Mouse (Mus musculus) hindbrain, embryonic 13.5 days (tissue): ENCODE data around the gene Ss18l2. TPM values are rescaled to one million over a fixed set of nuclear protein-coding genes. Genes with fewer than 3 reads are reported as not detected.

Source experiments
- ATAC-seq: fragments of 200-750 bp; cut with Nextera tagmentation; 2 replicates; pipeline ENCODE4 v1.8.0; 2017; ENCODE audit warnings: moderate TSS enrichment; ENCODE audit not compliant: low FRiP score
- H3K27ac ChIP-seq: fragments of 300-500 bp; sonication (generic); 2 replicates; pipeline ENCODE4 v1.5.1; 2015; ENCODE audit warnings: inconsistent platforms, mild to moderate bottlenecking, moderate library complexity
- H3K27me3 ChIP-seq: fragments of 300-500 bp; sonication (generic); 2 replicates; pipeline ENCODE4 v1.6.1; 2015; ENCODE audit warnings: mild to moderate bottlenecking, inconsistent platforms
- H3K36me3 ChIP-seq: fragments of 300-500 bp; sonication (generic); 2 replicates; pipeline ENCODE4 v1.6.1; 2015; ENCODE audit warnings: mild to moderate bottlenecking, inconsistent platforms
- H3K4me1 ChIP-seq: fragments of 300-500 bp; sonication (generic); replicated peaks from 2 replicates; pipeline ENCODE4 v1.6.1; 2015; ENCODE audit warnings: inconsistent platforms
- H3K4me2 ChIP-seq: fragments of 300-500 bp; sonication (generic); 2 replicates; pipeline ENCODE4 v1.6.1; 2015; ENCODE audit warnings: inconsistent platforms, mild to moderate bottlenecking, moderate library complexity
- H3K4me3 ChIP-seq: fragments of 300-500 bp; sonication (generic); 2 replicates; pipeline ENCODE4 v1.5.1; 2015; ENCODE audit warnings: mild to moderate bottlenecking, inconsistent platforms
- H3K9ac ChIP-seq: fragments of 300-500 bp; sonication (generic); 2 replicates; pipeline ENCODE4 v1.6.1; 2015; ENCODE audit warnings: mild to moderate bottlenecking, inconsistent platforms
- H3K9me3 ChIP-seq: fragments of 300-500 bp; sonication (generic); 2 replicates; pipeline ENCODE4 v1.6.1; 2016; ENCODE audit warnings: inconsistent platforms
- WGBS: fragments of 180-500 bp; shearing (Covaris S2); methylation state at CpG from one replicate; pipeline ENCODE4 v1.1.7; 2015; 5-methylcytosine and 5-hydroxymethylcytosine counted together
- polyA plus RNA-seq: library from polyadenylated mRNA; unstranded; fragments of >200 nt; fragmentation: Nextera tagmentation; extraction: Ambion mirVana; gene quantifications from 2 replicates; pipeline ENCODE4 v1.2.1, GENCODE M21; 2015

The Ss18l2 gene
- polyA plus RNA-seq, 1 experiment from 2014 or later = 166 TPM

GRCm38 (mm10) chr9:121677476-121677875, 32.7 kb upstream of the Ss18l2 start:
- Histone ChIP-seq H3K4me3 (no peak overlapping the region), H3K27ac (no peak overlapping the region), H3K9ac (no peak overlapping the region), H3K4me1 (peaks cover 11% of the 10 kb centered on the region), H3K27me3 (0 out of 2 replicates have a peak, but pooled peaks cover 3% of the 10 kb centered on the region), H3K9me3 (no peaks in the 10 kb centered on the region), H3K4me2 (no peak overlapping the region), H3K36me3 (peaks cover 14% of the 10 kb centered on the region)
- WGBS = 82% methylated on average over 8 of the region's 8 CpGs
- no peak for ATAC-seq

GRCm38 (mm10) chr9:121679549-121679948, 30.6 kb upstream of the Ss18l2 start:
- 19% methylated on average over 6 of the region's 6 CpGs for WGBS
- H3K4me1 ChIP-seq = peaks cover 10% of the 10 kb centered on the region
- no peak overlapping the region for H3K9ac ChIP-seq
- H3K27me3 ChIP-seq = no peaks in the 10 kb centered on the region
- ATAC-seq = peak; percentile 77
- H3K4me2 ChIP-seq = no peak overlapping the region
- peaks cover 33% of the 10 kb centered on the region for H3K36me3 ChIP-seq
- H3K9me3 ChIP-seq = no peaks in the 10 kb centered on the region
- H3K27ac ChIP-seq = 0 out of 2 replicates have a peak overlapping the region, but pooled peaks have one; percentile 18
- H3K4me3 ChIP-seq = no peak overlapping the region

- no peak overlapping the region for H3K9ac ChIP-seq
- no peak overlapping the region for H3K27ac ChIP-seq
- H3K4me2 ChIP-seq = no peak overlapping the region
- WGBS = 81% methylated on average over 8 of the region's 8 CpGs
- no peaks in the 10 kb centered on the region for H3K9me3 ChIP-seq
- H3K36me3 ChIP-seq = peaks cover 47% of the 10 kb centered on the region
- H3K4me3 ChIP-seq = no peak overlapping the region
- peaks cover 10% of the 10 kb centered on the region for H3K4me1 ChIP-seq
- no peak for ATAC-seq
- no peaks in the 10 kb centered on the region for H3K27me3 ChIP-seq
Measured at GRCm38 (mm10) chr9:121681191-121681590, 28.9 kb upstream of the Ss18l2 start.

GRCm38 (mm10) chr9:121682037-121682680, 28.0 kb upstream of the Ss18l2 start:
- H3K4me2 ChIP-seq = no peak overlapping the region
- 76% methylated on average over 18 of the region's 18 CpGs for WGBS
- peaks cover 10% of the 10 kb centered on the region for H3K4me1 ChIP-seq
- H3K27ac ChIP-seq = no peak overlapping the region
- H3K4me3 ChIP-seq = no peak overlapping the region
- H3K36me3 ChIP-seq = peaks cover 54% of the 10 kb centered on the region
- H3K9ac ChIP-seq = no peak overlapping the region
- H3K27me3 ChIP-seq = no peaks in the 10 kb centered on the region
- no peak for ATAC-seq
- no peaks in the 10 kb centered on the region for H3K9me3 ChIP-seq

GRCm38 (mm10) chr9:121684702-121685101, 25.4 kb upstream of the Ss18l2 start:
- 81% methylated on average over 7 of the region's 7 CpGs for WGBS

GRCm38 (mm10) chr9:121690200-121690651, 19.9 kb upstream of the Ss18l2 start:
- peaks cover 23% of the 10 kb centered on the region for H3K4me1 ChIP-seq
- H3K4me3 ChIP-seq = peak overlapping the region; percentile 17; the same call in 1 of the 2 replicates
- H3K9me3 ChIP-seq = no peaks in the 10 kb centered on the region
- peak; percentile 87 for ATAC-seq
- WGBS = 25% methylated on average over 15 of the region's 15 CpGs
- H3K27ac ChIP-seq = peak overlapping the region; percentile 88
- peak overlapping the region; percentile 30; the same call in 1 of the 2 replicates for H3K9ac ChIP-seq
- peaks cover 65% of the 10 kb centered on the region for H3K36me3 ChIP-seq
- H3K4me2 ChIP-seq = peak overlapping the region; percentile 49
- H3K27me3 ChIP-seq = no peaks in the 10 kb centered on the region

More at GRCm38 (mm10) chr9:121684702-121685101, 25.4 kb upstream of the Ss18l2 start:
- Histone ChIP-seq H3K9ac (no peak overlapping the region), H3K27ac (no peak overlapping the region), H3K4me1 (peaks cover 8% of the 10 kb centered on the region), H3K36me3 (peaks cover 72% of the 10 kb centered on the region), H3K4me3 (no peak overlapping the region), H3K9me3 (no peaks in the 10 kb centered on the region), H3K27me3 (no peaks in the 10 kb centered on the region), H3K4me2 (no peak overlapping the region)
- no peak for ATAC-seq

- Histone ChIP-seq H3K27ac (peak overlapping the region; percentile 88), H3K36me3 (peaks cover 65% of the 10 kb centered on the region), H3K4me3 (no peak overlapping the region), H3K4me2 (peak overlapping the region; percentile 49), H3K4me1 (peaks cover 23% of the 10 kb centered on the region), H3K9ac (peak overlapping the region; percentile 19; the same call in 1 of the 2 replicates), H3K27me3 (no peaks in the 10 kb centered on the region), H3K9me3 (no peaks in the 10 kb centered on the region)
- whole genome bisulfite sequencing = 73% methylated on average over 7 of the region's 7 CpGs
- peak; percentile 45 for ATAC-seq
Measured at GRCm38 (mm10) chr9:121690734-121691133, 19.4 kb upstream of the Ss18l2 start.

- ATAC-seq = no peak
- 87% methylated on average over 12 of the region's 12 CpGs for WGBS
- H3K36me3 ChIP-seq = peaks cover 62% of the 10 kb centered on the region
Measured at GRCm38 (mm10) chr9:121694736-121695135, 15.4 kb upstream of the Ss18l2 start.

GRCm38 (mm10) chr9:121696626-121697025, 13.5 kb upstream of the Ss18l2 start:
- Histone ChIP-seq H3K36me3 (peaks cover 67% of the 10 kb centered on the region), H3K4me2 (no peak overlapping the region), H3K9me3 (no peaks in the 10 kb centered on the region), H3K4me1 (no peaks in the 10 kb centered on the region), H3K27me3 (no peaks in the 10 kb centered on the region), H3K4me3 (no peak overlapping the region), H3K9ac (no peak overlapping the region), H3K27ac (no peak overlapping the region)
- no peak for ATAC-seq
- WGBS = 85% methylated on average over 9 of the region's 9 CpGs

More at GRCm38 (mm10) chr9:121694736-121695135, 15.4 kb upstream of the Ss18l2 start:
- Histone ChIP-seq H3K27me3 (no peaks in the 10 kb centered on the region), H3K4me2 (no peak overlapping the region), H3K9me3 (no peaks in the 10 kb centered on the region), H3K4me1 (peaks cover 18% of the 10 kb centered on the region), H3K9ac (no peak overlapping the region), H3K27ac (no peak overlapping the region), H3K4me3 (no peak overlapping the region)

- Histone ChIP-seq H3K9me3 (no peaks in the 10 kb centered on the region), H3K36me3 (peaks cover 61% of the 10 kb centered on the region), H3K4me2 (no peak overlapping the region), H3K9ac (no peak overlapping the region), H3K4me3 (no peak overlapping the region), H3K27me3 (no peaks in the 10 kb centered on the region), H3K4me1 (peaks cover 2% of the 10 kb centered on the region), H3K27ac (no peak overlapping the region)
- 100% methylated on average over 1 of the region's 1 CpGs for WGBS
- ATAC-seq = peak; percentile 54; the same call in 1 of the 2 replicates
Measured at GRCm38 (mm10) chr9:121697150-121698049, 12.7 kb upstream of the Ss18l2 start.

GRCm38 (mm10) chr9:121704261-121704645, 5.9 kb upstream of the Ss18l2 start:
- H3K4me2 ChIP-seq = peak overlapping the region; percentile 94
- H3K27me3 ChIP-seq = 0 out of 2 replicates have a peak, but pooled peaks cover 4% of the 10 kb centered on the region
- peak overlapping the region; percentile 86; the same call in 1 of the 2 replicates for H3K27ac ChIP-seq
- H3K9ac ChIP-seq = peak overlapping the region; percentile 88
- peaks cover 12% of the 10 kb centered on the region for H3K36me3 ChIP-seq
- peak overlapping the region; percentile 80 for H3K4me3 ChIP-seq
- H3K4me1 ChIP-seq = peaks cover 33% of the 10 kb centered on the region
- no peak for ATAC-seq
- WGBS = 37% methylated on average over 11 of the region's 11 CpGs
- no peaks in the 10 kb centered on the region for H3K9me3 ChIP-seq
